17 mouse cellular contexts compared by ENCODE assay signal in genomic region chr6:147517909-147518308, GRCm38 (mm10). TPM values are rescaled to one million over a fixed set of nuclear protein-coding genes. Genes with fewer than 3 reads are reported as not detected.
DNase-seq lines count a peak whose midpoint lies in the region; ATAC-seq lines count a peak whose summit lies in the region.
"Had no signal": no experiment of that assay in that cellular context is flagged by ENCODE, and none has a peak within 500 bp of the region (broad histone marks: within the 10 kb centered on the region; RNA-seq: fewer than 3 reads in every experiment).

No protein-coding gene starts in this region.

- H3K27ac ChIP-seq in midbrain, embryonic 13.5 days, result no peak overlapping the region
- H3K27ac ChIP-seq: embryonic facial prominence, embryonic 15.5 days; forebrain, embryonic 10.5 days; gastrocnemius, adult 2 months; heart, embryonic 15.5 days; liver, embryonic 15.5 days had no signal

- peak; percentile 77 for DNase-seq in brain, adult 2 months (ENCODE audit: low read depth, low spot score)
- peak; percentile 37 to 44 for DNase-seq in frontal cortex, postnatal 10 days (ENCODE audit: low spot score in 2 of 2)
- peak; percentile 25 to 73 for DNase-seq in left cerebral cortex, adult 18-20 months (ENCODE audit: low spot score in 2 of 2)
- peak; percentile 67 to 74 for DNase-seq in right cerebral cortex, adult 2 months (ENCODE audit: low spot score in 2 of 2)
- no peak for DNase-seq in kidney, adult 11 months
- no peak for DNase-seq in urinary bladder, postnatal 14 days (ENCODE audit: low spot score)
- DNase-seq: adrenal gland, postnatal 36 days; cerebellum, adult 9-11 months; gastrocnemius, adult 2 months; lung, postnatal 10 days; thymus, adult 18-20 months had no signal

- no peaks in the 10 kb centered on the region for H3K4me1 ChIP-seq in midbrain, embryonic 13.5 days (replicated peaks)
- H3K4me1 ChIP-seq: embryonic facial prominence, embryonic 15.5 days; forebrain, embryonic 10.5 days; heart, embryonic 15.5 days; liver, embryonic 15.5 days had no signal

- no peaks in the 10 kb centered on the region for H3K9me3 ChIP-seq in midbrain, embryonic 13.5 days
- H3K9me3 ChIP-seq: embryonic facial prominence, embryonic 15.5 days; forebrain, embryonic 10.5 days; heart, embryonic 15.5 days; liver, embryonic 15.5 days had no signal

- WGBS in midbrain, embryonic 13.5 days, result 81% methylated on average over 8 of the region's 8 CpGs

- H3K4me3 ChIP-seq in midbrain, embryonic 13.5 days (replicated peaks), result no peak overlapping the region
- H3K4me3 ChIP-seq: embryonic facial prominence, embryonic 15.5 days; forebrain, embryonic 10.5 days; gastrocnemius, adult 2 months; heart, embryonic 15.5 days; liver, embryonic 15.5 days; megakaryocyte, embryonic 14.5 days had no signal

- no peak for ATAC-seq in midbrain, embryonic 13.5 days

- H3K4me2 ChIP-seq in midbrain, embryonic 13.5 days (replicated peaks), result no peak overlapping the region
- H3K4me2 ChIP-seq: embryonic facial prominence, embryonic 15.5 days; heart, embryonic 15.5 days; liver, embryonic 15.5 days had no signal

- H3K27me3 ChIP-seq in midbrain, embryonic 13.5 days, result no peaks in the 10 kb centered on the region
- H3K27me3 ChIP-seq: embryonic facial prominence, embryonic 15.5 days; heart, embryonic 15.5 days; liver, embryonic 15.5 days; megakaryocyte, embryonic 14.5 days had no signal

- H3K36me3 ChIP-seq in midbrain, embryonic 13.5 days, result peaks cover 8% of the 10 kb centered on the region
- H3K36me3 ChIP-seq: forebrain, embryonic 10.5 days; liver, embryonic 15.5 days had no signal

- H3K9ac ChIP-seq in midbrain, embryonic 13.5 days (replicated peaks), result no peak overlapping the region
- H3K9ac ChIP-seq: embryonic facial prominence, embryonic 15.5 days; heart, embryonic 15.5 days; liver, embryonic 15.5 days had no signal

RNA-seq across cellular contexts. Expression of gene Ccdc91, which starts 42.3 kb away (rescaled TPM):
- 10 to 100 TPM; 35.2 to 37.6 TPM for total RNA-seq in left cerebral cortex, adult 18-20 months (2021)
- 38.9 and 41.1 TPM in 2 replicates for polyA plus RNA-seq in midbrain, embryonic 13.5 days (2015; fragmentation: Nextera tagmentation; extraction: Ambion mirVana)

Comparison
In these comparisons a context has a peak if more than half of its experiments do, and no peak if none do; other contexts are left out.
1. DNase-seq: peak in brain, adult 2 months (single experiment), frontal cortex, postnatal 10 days (2 of 2), left cerebral cortex, adult 18-20 months (2 of 2) and right cerebral cortex, adult 2 months (2 of 2); none in kidney, adult 11 months (single experiment) and urinary bladder, postnatal 14 days (single experiment).